Mouse (Mus musculus) G1E (cell line): ENCODE results near the gene Abcb7.

ENCODE experiments used
- CTCF ChIP-seq: IDR thresholded peaks from 2 replicates; pipeline ENCODE4 v1.5.1; 2012; ENCODE audit warnings: low read depth, low read length, inconsistent platforms, mixed read lengths
- GATA1 ChIP-seq: IDR thresholded peaks from 2 replicates; pipeline ENCODE4 v1.6.1; 2012; ENCODE audit warnings: borderline replicate concordance, low read length, inconsistent platforms, mixed read lengths

- TF ChIP-seq CTCF (no peak), GATA1 (no peak)
Measured at GRCm38 (mm10) chrX:104408137-104408536, 5.5 kb downstream of the Abcb7 start.
